Mouse (Mus musculus) B cell, adult (primary cell): ENCODE measurements around the gene Antxr2. TPM values are rescaled to one million over a fixed set of nuclear protein-coding genes. Genes with fewer than 3 reads are reported as not detected.

ENCODE experiments used
- total RNA-seq: library from RNA; stranded (reverse); gene quantifications from 4 replicates; pipeline ENCODE4 v1.2.4, GENCODE M21; 2023; ENCODE audit not compliant: inconsistent age

Gene Antxr2
- 31.0 to 35.9 TPM (median 32.3 TPM) in 4 replicates for total RNA-seq

GRCm38 (mm10) chr5:98030902-98031641 is at the start of gene Antxr2:
Antxr2 (minus strand) TSS chr5:98031043.

Other genes starting within 250 kb of the Antxr2 start
- 0.15 to 0.24 TPM in 2 of 4 replicates, not detected in the others for gene Prdm8, start 136.2 kb upstream of the Antxr2 start, total RNA-seq
- gene Fgf5, start 223.1 kb upstream of the Antxr2 start, total RNA-seq, result not detected in 4 replicates